Mouse (Mus musculus) left cerebral cortex, postnatal 10 days (tissue): ENCODE measurements around the gene Sfn. TPM values are rescaled to one million over a fixed set of nuclear protein-coding genes. Genes with fewer than 3 reads are reported as not detected.

Experiments
- DNase-seq, 2 experiments: peaks; one replicate each; pipeline ENCODE4 v3.0.0; 2021 to 2022; ENCODE audit warnings: low spot score in 2 of 2, mixed read lengths in 1 of 2; ENCODE audit errors: extremely low spot score in 1 of 2
- intact Hi-C: fragments of 180-260 bp; cut with DNase I; formaldehyde crosslinking; loops from one replicate; pipeline ENCODE4 v1.15.1; 2025
- total RNA-seq, 2 experiments: library from RNA; stranded (reverse); gene quantifications; 2 replicates each; pipeline ENCODE4 v1.2.3; 2021

Sfn gene
- total RNA-seq, 2 experiments from 2014 or later = 1.4 to 1.7 TPM

- DNase-seq = peak in 1 of 2 experiments; percentile 91
- intact Hi-C loops = no loop called here
Measured at GRCm38 (mm10) chr4:133625621-133626071, 23.7 kb upstream of the Sfn start.

DNA sequence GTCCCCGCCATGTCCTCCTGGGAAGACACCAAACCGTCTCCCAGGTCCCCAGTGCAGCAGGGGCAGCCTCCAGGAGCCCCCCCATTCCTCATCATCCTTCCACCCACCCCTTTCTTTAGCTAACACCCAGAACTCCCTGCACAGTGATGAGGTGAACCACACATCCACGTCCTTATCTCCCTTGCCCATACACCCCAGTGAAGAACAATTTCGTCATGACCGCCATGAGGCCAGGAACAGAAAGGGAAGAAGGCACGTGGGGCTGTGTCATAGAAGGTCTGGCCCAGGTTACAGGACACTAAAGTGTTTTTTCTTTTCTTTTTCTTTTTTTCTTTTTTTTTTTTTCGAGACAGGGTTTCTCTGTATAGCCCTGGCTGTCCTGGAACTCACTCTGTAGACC, 22.9 kb upstream of the Sfn start:
- DNase-seq = no peak
- intact Hi-C loops = no loop called here

GRCm38 (mm10) chr4:133622161-133622695, 20.3 kb upstream of the Sfn start:
- DNase-seq = no peak
- intact Hi-C loops = no loop called here

DNA sequence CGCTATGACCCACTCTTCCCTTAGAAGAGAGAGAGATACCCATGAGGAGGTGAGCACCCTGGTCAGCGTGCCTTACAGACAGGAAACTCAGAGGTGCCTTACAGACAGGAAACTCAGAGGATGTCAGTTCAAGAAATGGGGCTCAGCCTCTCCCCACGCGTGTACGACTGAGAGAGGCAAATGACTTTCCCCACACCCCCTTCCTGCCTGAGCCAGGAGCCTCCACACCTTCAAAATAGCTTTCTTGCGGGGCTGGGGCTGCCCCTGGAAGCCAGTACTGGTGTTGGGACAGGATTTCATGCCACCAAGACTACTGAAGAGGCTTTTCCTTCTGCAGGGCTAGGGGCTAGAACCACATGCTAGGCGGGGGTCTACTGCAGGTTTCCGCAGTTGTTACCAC, 18.7 kb upstream of the Sfn start:
- intact Hi-C loops = no loop called here
- no peak for DNase-seq

DNA sequence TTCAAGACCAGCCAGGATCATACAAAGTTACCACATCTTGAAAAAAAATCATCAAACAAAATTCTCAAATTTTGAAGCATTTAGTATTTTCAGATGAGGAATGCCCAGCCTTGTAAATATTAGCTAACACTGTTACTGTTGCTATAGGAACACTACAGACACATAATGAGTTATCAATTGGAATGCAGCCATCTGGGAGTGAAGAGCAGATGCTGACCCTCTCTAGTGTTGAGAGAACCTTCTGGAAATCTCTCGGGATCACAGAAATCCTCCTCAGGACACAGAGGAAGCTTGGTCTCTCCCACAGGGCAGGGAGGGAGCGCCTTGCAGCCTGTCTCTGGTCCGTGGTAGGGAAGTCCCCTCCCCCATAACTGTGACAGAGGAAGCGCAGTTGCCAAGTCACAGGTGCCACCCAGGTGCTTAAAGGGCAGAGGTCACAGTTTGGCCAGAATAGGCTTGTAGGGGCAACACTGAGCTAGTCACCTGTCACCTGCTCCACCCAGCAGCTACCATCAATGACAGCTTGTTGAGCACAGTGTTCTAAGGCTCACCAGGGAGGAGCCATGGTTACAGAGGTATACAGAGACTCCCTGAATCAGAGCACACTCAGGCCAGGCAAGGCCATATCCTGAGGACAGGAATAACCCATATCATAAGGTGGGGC, 17.6 kb upstream of the Sfn start:
- intact Hi-C loops = no loop called here
- DNase-seq = no peak

- DNase-seq = no peak
- intact Hi-C loops = no loop called here
Measured at GRCm38 (mm10) chr4:133617936-133618335, 16.0 kb upstream of the Sfn start.

- DNase-seq = no peak
- intact Hi-C loops = no loop called here
Measured at GRCm38 (mm10) chr4:133615416-133615815, 13.4 kb upstream of the Sfn start.

GRCm38 (mm10) chr4:133614274-133614761, 12.3 kb upstream of the Sfn start:
- intact Hi-C loops = no loop called here
- no peak for DNase-seq

GRCm38 (mm10) chr4:133613867-133614266, 11.9 kb upstream of the Sfn start:
- DNase-seq = no peak
- intact Hi-C loops = no loop called here

DNA sequence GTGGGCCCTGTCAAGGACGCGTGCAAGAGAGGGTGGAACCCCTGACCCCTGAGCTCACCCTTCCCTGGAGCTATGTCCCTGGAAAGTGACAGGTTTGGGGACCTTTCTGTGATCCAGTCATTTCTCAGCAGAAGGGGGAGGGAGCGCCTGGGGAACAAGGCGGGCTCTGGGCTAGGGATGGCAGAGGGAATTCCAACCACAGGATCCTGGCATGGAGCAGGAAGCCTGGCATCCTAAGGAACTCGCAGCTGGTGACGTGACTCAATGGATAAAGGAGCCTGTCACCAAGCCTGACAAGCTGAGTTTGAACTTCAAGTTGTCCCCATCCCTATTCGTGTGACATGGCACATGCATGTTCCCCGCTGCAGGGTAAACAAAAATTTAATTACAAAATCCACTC, 11.1 kb upstream of the Sfn start:
- intact Hi-C loops = no loop called here
- DNase-seq = no peak

- DNase-seq = no peak
- intact Hi-C loops = no loop called here
Measured at GRCm38 (mm10) chr4:133612416-133612815, 10.4 kb upstream of the Sfn start.

GRCm38 (mm10) chr4:133611815-133612214, 9.8 kb upstream of the Sfn start:
- no peak for DNase-seq
- intact Hi-C loops = no loop called here

- intact Hi-C loops = no loop called here
- DNase-seq = peak in 1 of 2 experiments; percentile 89
Measured at GRCm38 (mm10) chr4:133609719-133610118, 7.8 kb upstream of the Sfn start.

DNA sequence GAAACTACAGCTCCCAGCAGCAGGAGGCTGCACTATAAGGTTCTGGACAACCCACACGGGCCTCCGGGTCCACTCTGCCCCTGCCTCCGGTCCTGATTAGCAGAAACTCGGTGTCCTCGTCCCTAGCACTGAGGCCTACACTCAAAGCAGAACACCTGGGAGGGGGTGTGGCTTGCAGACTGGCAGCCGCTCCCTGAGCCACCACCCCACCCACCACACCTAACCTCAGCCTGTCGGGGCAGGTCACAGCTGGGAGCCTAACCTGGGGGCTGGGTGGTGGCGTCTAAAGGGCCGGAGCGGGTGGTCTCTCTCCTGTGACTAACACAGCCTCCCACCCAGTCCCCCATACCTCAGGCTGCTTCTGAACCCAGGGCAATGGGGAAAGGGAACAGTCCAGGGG, 5.3 kb upstream of the Sfn start:
- intact Hi-C loops = no loop called here
- DNase-seq = no peak

- no peak for DNase-seq
- intact Hi-C loops = no loop called here
Measured at GRCm38 (mm10) chr4:133605330-133605729, 3.4 kb upstream of the Sfn start.

- DNase-seq = no peak
- intact Hi-C loops = no loop called here
Measured at GRCm38 (mm10) chr4:133604856-133605255, 2.9 kb upstream of the Sfn start.

DNA sequence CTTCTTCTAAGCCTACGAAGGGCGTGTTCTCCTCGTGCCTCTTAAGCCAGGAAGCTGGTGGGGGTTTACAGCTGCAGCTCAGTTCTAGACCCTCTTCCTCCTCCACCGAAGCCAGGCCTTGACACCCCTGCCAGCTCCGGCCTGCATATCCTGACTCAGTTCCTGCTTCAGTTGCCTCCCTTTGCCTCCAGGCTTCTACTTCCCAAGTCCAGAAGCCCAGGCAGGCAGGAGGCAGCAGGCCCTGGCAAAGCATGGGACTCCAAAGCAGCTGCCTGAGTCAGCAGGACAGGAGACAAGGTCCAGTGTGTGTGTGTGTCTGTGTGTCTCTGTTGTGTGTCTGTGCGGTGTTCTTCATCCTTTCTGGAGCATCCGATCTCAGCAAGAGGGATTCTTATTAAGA, 2.2 kb upstream of the Sfn start:
- intact Hi-C loops = no loop called here
- DNase-seq = no peak

GRCm38 (mm10) chr4:133603056-133603455, 1.1 kb upstream of the Sfn start:
- intact Hi-C loops = no loop called here
- no peak for DNase-seq

- no peak for DNase-seq
- intact Hi-C loops = no loop called here
Measured at GRCm38 (mm10) chr4:133600306-133600705, 1.7 kb downstream of the Sfn start.

GRCm38 (mm10) chr4:133599571-133600073, 2.3 kb downstream of the Sfn start:
- intact Hi-C loops = loop anchor here (5.0 kb wide), 1 partner anchor 228 kb away; no protein-coding TSS in a partner anchor
- DNase-seq = peak; percentile 72 to 90
